26 mouse cellular contexts compared by ENCODE assay signal in genomic region chr9:23689456-23689855, GRCm38 (mm10).
"Had no signal": no experiment of that assay in that cellular context is flagged by ENCODE, and none has a peak within 500 bp of the region (broad histone marks: within the 10 kb centered on the region; RNA-seq: fewer than 3 reads in every experiment).

No protein-coding gene starts in this region.

- H3K27ac ChIP-seq: heart, adult 2 months; heart, embryonic 13.5 days; heart, embryonic 15.5 days; hindbrain, embryonic 13.5 days; hindbrain, embryonic 15.5 days; hindbrain, postnatal 0 days; kidney, embryonic 15.5 days; kidney, postnatal 0 days; left cerebral cortex, adult 2 months; limb, embryonic 10.5 days; limb, embryonic 12.5 days; liver, embryonic 13.5 days; liver, embryonic 15.5 days had no signal

- H3K4me3 ChIP-seq: heart, adult 2 months; heart, embryonic 13.5 days; heart, embryonic 15.5 days; hindbrain, embryonic 13.5 days; hindbrain, embryonic 15.5 days; kidney, embryonic 15.5 days; left cerebral cortex, adult 2 months; limb, embryonic 10.5 days; limb, embryonic 12.5 days; liver, embryonic 13.5 days; liver, embryonic 15.5 days had no signal

- DNase-seq: gastrocnemius, postnatal 14 days; gastrocnemius, postnatal 36 days; heart, adult 11 months; heart, adult 2 months; heart, postnatal 14 days; heart, postnatal 36 days; kidney, adult 11 months; kidney, adult 2 months; kidney, adult 9 months; kidney, postnatal 14 days; kidney, postnatal 36 days; liver; liver, embryonic 13.5 days had no signal

- H3K4me1 ChIP-seq: heart, embryonic 13.5 days; heart, embryonic 15.5 days; kidney, embryonic 15.5 days; limb, embryonic 10.5 days; limb, embryonic 12.5 days; liver, embryonic 13.5 days; liver, embryonic 15.5 days had no signal

- H3K36me3 ChIP-seq: heart, embryonic 13.5 days; heart, embryonic 15.5 days; hindbrain, embryonic 13.5 days; hindbrain, embryonic 15.5 days; kidney, embryonic 15.5 days; limb, embryonic 10.5 days; limb, embryonic 12.5 days; liver, embryonic 13.5 days; liver, embryonic 15.5 days had no signal

- H3K4me2 ChIP-seq: heart, embryonic 11.5 days; heart, embryonic 13.5 days; heart, embryonic 15.5 days; hindbrain, embryonic 13.5 days; hindbrain, embryonic 15.5 days; kidney, embryonic 15.5 days; limb, embryonic 12.5 days; liver, embryonic 11.5 days; liver, embryonic 13.5 days; liver, embryonic 15.5 days had no signal

- H3K27me3 ChIP-seq: heart, embryonic 13.5 days; heart, embryonic 15.5 days; hindbrain, embryonic 13.5 days; hindbrain, embryonic 15.5 days; kidney, embryonic 15.5 days; limb, embryonic 12.5 days; liver, embryonic 13.5 days; liver, embryonic 15.5 days had no signal
